Mouse (Mus musculus) left cerebral cortex, adult 18-20 months (tissue): ENCODE results near the gene Ccdc148. TPM values are rescaled to one million over a fixed set of nuclear protein-coding genes. Genes with fewer than 3 reads are reported as not detected.

Source experiments
- DNase-seq, 2 experiments: peaks; one replicate each; pipeline ENCODE4 v3.0.0; 2021 to 2022; ENCODE audit warnings: low spot score in 2 of 2, mixed read lengths in 1 of 2
- total RNA-seq, 2 experiments: library from RNA; stranded (reverse); gene quantifications; 2 replicates each; pipeline ENCODE4 v1.2.3; 2021

Gene Ccdc148
- total RNA-seq, 2 experiments from 2014 or later, result 12.0 to 15.3 TPM

DNA sequence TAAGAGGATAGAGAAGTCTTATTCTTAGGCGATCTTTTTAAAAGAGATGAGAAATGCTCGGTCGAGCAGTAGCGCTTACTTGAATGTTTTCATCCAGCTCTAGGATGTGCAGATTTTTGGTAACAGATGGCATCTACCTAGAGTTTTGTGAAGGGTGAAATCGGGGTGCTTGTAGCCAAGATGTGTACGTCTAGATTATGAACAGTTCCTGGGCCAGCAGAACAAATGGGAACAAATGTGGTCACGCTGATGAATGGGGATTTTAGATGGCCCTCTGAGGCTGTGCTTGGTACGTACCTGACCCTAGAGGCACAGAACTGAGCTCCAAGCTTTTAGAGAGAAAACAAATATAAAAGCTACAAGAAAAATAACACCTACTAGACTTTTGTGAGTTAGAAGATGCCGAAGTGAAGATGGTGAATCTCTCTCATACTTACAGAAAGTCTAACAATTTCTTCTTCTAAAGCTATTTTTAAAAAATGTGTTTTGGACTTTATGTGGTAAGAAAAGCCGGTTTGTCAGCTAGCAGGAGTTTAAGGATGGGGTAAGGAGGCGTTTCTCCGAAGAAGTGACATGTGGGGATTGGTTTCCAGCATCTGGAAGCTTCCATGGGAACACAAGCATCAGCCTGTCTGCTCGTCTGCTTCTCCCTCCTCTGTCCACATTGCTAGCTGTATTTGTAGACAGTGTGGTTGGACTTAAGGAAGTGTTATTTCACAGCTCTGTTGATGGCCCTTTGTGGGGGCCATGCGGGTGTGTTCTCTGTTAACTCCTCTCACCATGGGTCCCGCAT is 21.0 kb upstream of the Ccdc148 start:
- DNase-seq, result no peak

- DNase-seq, result peak in 1 of 2 experiments; percentile 2
These were observed 19.0 kb upstream of the Ccdc148 start for GRCm38 (mm10) chr2:59179487-59179886.

DNA sequence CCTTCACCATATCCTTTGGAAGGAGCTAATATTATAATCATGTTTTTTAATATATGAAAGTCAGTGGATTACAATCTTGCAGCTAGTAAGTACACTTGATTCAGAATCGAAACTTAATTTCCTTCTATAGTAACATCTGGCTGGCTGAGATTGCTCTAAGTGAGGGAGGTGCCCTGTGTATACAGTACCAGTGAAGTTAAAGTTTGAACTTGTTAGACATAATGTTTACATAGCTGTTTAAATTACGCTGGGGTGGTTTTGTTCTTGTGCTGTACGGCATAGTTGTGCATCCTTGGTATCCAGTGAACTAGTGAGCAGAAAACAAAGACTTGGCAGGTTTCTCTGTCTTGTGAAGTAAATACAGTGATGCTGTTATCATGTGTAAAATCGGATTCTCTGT is 18.5 kb upstream of the Ccdc148 start:
- no peak for DNase-seq

GRCm38 (mm10) chr2:59178191-59178590 is 17.7 kb upstream of the Ccdc148 start:
- DNase-seq, result peak; percentile 48 to 56

GRCm38 (mm10) chr2:59175926-59176325 is 15.4 kb upstream of the Ccdc148 start:
- no peak for DNase-seq

DNA sequence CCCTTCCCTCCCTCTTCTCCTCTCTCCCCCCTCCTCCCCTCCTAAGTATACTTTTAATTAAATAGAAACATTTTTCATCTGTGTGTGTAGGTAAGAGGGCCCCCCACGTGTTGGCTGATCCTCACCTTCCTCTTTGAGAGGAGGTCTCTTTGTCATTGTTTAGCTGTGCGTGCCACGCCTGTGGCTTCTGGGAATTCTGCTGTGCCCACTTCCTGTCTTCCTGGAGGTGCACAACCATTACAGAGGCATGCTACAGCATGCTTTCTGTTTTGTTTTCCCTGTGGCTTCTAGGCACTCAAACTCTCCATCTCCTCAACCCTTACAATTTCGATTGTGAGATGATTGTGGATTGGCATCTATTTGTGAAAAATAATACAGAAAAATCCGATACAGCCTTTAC is 11.1 kb upstream of the Ccdc148 start:
- DNase-seq, result no peak

DNA sequence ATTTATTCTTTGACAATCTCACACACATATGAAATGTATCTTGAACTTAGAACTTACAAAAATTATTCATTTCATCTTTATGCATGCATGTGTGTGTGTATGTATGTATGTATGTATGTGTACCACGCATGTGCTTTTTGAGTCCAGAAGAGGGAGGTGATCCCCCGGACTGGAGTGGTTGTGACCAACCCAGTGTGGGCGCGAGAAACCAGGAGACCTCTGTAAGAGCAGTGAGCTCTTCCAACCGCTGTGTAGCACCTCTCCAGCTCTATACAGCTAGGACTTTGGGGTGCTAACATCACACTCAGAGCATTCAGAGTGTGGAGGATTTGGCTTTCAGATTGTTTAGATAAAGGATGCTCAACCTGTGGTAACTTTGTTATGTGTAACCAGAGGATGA is 10.1 kb upstream of the Ccdc148 start:
- no peak for DNase-seq

DNA sequence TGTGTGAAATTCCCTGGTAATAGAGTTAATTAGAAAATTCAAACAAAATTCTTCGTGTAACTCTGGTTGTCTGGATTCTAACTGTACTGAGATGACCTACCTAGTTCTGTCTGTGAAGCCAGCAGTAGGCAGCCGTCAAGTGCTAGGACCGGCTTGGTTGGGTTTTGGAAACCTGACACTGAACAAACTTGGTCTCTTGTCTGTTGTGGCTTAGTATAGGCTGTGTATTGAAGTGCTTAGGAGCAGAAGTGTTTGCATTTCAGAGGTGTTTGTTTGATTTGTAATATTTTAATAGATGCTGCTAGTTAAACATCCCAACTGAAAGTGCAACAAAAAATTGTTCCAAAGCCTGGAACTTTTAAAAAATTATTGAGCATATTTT is 9.7 kb upstream of the Ccdc148 start:
- no peak for DNase-seq

DNA sequence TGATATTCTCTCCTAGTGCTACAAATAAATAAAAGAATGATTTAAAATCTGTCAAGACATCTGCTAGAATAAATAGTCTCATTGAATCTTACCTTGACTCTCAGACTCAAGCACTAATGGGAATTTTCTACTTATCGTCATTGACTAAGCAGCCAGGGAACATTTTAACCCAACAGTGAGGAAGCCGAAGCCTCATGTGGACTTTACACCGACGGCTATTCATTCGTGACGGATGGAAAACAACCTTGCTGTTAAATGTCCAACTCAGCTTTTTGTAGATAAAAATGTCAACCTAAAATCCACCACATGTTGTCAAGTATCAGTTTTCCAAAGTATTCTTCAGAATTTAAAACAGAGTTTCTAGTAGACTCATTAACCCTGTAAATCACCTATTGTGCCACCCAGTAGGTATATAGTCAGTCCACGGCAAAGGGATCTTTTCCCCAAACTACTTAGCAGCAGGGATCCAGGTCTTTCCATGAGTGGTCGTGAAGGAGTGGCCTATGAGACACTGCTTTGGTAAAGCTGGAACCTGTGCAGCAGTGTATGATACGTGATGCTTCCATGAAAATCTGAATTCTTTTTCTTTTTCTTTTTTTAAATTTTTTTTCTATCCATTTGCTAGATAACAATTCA is 9.2 kb upstream of the Ccdc148 start:
- DNase-seq, result no peak

GRCm38 (mm10) chr2:59167830-59168229 is 7.3 kb upstream of the Ccdc148 start:
- no peak for DNase-seq

DNA sequence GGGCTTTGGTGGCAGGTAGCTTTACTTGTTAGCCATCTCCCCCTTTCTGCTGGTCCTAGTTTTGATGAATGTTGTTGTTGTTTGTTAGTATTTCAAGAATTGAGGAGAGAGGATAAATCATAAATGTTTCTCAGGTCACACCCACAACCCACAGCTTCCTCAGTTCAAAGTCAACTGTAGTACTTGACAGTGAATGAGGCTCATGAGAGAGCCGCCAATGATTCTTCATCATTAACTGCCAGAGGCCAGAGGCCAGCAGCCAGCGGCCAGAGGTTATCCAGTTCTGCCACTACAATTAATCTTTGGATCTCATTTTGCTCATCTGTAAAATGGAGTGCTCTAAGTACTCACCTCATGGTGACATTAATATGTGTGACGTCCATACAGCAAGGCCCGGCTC is 6.5 kb upstream of the Ccdc148 start:
- no peak for DNase-seq

GRCm38 (mm10) chr2:59162285-59162600 is 1.8 kb upstream of the Ccdc148 start:
- no peak for DNase-seq

- peak; percentile 70 to 76 for DNase-seq
These were observed 1.2 kb upstream of the Ccdc148 start for GRCm38 (mm10) chr2:59161441-59162284.

DNA sequence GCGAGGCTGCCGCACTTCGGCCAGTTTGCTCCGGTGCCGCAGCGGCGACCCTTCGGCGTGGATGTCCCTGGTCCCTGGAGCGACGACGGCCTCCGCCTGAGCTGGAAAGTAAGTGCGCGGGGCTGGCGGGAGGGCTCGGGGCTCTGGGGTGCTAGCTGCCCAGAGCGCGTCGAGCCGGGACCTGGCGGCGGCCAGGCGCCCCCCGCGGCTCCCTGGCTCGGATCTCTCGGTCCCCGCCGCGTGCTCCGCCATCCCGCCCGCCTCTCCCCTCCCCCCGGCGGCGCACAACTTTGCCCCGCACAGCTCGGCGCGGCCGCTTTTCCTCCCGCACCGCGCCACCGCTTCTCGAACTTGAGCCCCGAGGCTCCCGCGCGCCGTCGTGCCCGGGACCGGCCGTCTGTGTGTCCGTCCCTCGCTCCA is 548 bp upstream of the Ccdc148 start:
- DNase-seq, result peak in 1 of 2 experiments; percentile 39

DNA sequence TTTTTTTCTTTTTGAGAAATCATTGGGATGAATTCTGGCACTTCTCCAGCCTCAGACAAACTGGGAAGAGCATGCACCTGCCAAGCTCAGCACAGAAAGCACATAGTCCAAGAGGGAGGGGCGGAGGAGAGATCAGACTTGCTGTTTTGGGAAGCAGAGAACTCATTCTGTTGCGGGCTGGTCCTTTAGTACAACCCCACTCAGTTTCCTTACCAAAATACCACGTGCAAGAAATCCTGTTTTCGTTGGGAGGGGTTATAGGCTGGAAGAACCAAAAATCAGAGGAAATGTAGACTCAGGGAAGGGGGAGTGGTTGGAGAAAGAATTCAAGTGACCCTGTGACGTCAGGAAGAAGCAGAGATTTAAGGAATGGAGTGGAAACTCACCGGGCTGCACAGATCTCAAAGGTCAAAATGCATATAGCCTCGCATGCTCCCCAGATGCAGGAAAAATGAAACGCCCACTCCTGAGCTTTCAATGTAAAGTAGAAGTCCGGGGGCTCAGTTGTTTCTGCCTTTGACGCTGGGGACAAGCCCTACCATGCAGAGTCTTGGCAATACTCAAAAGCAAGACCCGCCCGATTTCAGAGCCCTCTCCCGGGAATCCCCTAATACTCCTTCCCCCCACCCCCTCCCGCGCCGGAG is 400 bp downstream of the Ccdc148 start:
- no peak for DNase-seq

DNA sequence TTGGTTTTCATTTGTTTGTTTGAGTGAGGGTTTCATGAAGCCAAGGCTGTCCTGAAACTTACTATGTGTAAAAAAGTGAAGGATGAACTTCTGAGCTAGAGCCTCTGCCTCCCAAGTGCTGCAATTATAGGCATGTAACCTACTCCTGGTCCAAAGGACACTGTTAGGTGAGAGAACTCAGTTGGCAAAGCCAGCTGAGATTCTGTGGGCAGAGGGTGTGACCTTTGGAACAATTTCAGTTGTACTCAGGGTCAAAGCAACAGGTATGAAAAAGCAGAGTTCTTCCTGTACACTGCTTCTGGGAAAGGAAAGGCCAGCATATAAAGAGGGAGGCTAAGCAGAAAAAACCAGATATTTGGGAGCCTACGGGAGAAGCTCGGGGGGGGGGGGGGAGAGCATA is 2.4 kb downstream of the Ccdc148 start:
- no peak for DNase-seq

DNA sequence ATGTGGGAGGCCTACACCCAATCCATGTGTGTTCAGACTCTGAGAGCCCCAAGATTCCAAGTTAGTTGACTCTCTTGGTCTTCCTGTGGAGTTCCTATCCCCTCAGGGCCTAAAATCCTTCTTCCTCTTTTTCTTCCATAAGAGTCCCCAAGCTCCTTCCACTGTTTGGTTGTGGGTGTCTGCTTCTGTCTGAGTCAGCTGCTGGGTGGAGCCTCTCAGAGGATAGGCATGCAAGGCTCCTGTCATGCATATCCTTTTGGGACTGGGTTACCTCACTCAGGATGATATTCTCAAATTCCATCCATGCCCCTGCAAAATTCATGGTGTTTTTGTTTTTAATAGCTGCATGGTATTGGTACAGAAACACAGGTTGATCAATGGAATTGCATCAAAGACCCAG is 5.1 kb downstream of the Ccdc148 start:
- DNase-seq, result no peak

DNA sequence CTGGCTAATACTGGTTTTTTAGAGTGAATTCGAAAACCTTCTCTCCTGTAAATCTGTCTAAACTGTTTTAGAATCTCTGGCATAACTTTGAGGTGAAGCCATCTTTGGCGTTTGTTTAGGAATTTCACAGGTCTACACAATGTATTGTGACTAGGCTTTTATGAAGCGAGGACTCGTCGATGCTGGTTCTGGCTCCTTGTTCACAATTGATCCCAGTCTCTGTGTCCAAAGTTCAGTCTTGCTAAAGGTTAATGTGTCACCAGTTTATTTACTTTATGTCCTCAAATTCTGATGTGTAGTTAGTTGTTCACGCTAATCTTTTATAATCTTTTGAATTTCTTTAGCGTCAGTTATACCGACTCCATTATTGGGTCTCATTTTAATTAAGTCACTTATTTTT is 29.4 kb downstream of the Ccdc148 start:
- no peak for DNase-seq

- DNase-seq, result no peak
These were observed 30.7 kb downstream of the Ccdc148 start for GRCm38 (mm10) chr2:59129821-59130220.

- DNase-seq, result no peak
These were observed 31.5 kb downstream of the Ccdc148 start for GRCm38 (mm10) chr2:59129023-59129422.

- DNase-seq, result no peak
These were observed 104.8 kb downstream of the Ccdc148 start for GRCm38 (mm10) chr2:59055615-59056145.
